Mouse (Mus musculus) left cerebral cortex, adult 9 months (tissue): ENCODE data around the gene Dppa5a.
"Not testable (repeated sequence)": the region's sequence is repeated elsewhere in the genome, so short reads cannot be mapped to it uniquely, and the experiment has no call there.

Experiments
- DNase-seq, 2 experiments: peaks; one replicate each; pipeline ENCODE4 v3.0.0; 2022; ENCODE audit warnings: low spot score in 2 of 2

Gene Dppa5a

DNA sequence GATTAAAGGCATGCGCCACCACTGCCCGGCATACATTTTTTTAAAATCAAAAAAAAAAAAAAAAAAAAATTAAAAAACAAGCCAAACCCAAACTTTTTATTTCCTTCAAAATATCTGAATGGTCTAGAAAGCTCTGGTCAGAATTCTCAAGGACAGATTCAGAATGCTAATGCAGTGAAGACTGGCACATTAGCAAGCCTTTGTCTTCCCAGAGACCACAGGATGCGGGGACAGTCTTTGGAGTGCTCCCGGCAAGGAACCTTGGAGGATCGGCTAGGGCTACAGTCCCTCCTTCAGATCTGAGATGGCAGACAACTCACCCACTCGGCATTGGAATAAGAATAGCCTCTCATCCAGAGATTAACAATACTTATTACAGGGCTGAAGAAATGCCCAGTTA is 3.3 kb downstream of the Dppa5a start:
- DNase-seq, result no peak

DNA sequence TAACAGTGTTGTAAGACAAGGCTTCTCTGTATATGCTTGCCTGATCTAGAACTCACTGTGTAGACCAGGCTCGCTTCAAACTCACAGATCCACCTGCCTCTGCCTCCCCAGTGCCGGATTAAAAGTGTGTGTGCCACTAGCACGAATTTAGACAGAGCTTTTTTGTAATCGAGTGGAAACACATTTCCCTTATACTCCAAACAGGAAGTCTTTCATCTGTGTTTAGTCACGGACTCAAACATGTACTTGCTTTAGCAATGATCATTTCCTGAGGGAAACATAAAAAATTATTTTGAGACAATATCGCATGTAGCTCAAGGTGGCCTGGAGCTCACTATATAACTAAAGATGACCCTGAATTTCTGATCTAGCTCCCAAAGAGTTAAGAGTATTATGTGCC is 4.6 kb downstream of the Dppa5a start:
- DNase-seq, result no peak

DNA sequence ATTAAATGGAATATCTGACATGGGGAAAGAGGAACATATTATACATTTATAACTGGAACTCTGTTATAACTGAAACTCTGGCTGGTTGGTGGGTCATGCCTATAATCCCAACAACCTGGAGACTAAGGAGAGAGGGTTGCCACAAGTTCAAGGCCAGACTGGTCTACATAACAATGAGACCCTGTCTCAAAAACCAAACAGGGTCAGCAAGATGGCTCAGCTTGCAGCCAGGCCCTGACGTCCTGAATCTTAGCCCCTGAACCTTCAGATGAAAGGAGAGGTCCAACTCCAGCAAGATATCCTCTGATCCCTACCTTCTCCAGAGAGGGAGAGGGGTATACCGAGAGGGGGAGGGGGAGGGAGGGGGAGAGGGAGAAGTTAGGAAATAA is 7.5 kb downstream of the Dppa5a start:
- no peak for DNase-seq

DNA sequence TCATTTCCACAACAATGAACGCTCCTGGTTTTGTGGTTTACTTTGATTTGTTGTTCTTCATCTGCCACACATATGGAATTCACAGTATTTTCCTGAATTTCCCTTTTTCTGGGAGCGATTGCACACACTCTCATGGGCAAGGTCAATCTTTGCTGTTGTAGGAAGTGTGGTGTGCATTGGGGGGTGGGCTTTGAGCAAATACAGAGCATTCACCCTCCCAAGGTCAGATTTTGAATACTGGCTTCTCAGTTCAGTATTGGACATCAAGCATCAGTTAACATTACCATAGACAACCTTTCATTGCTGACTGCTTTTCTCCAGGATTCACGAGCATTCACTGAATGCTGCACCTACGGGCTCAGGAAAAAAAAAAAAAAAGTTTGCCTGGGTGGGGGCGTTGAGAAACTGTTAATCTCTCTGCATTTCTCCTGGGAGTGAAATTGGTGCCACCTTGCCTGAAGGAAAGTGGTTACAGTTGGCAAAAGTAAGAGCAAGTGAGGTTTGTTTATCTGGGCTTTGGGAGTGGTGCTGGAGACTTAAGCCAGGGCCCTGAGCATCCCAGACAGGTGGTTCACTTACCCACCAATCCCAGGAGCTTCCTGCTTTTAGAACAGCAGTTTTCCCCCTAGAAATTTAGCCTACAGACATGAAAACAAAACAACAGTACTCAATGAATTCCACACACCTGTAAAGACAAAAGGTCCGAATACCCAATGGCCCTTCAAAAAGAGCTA is 8.1 kb downstream of the Dppa5a start:
- no peak for DNase-seq

DNA sequence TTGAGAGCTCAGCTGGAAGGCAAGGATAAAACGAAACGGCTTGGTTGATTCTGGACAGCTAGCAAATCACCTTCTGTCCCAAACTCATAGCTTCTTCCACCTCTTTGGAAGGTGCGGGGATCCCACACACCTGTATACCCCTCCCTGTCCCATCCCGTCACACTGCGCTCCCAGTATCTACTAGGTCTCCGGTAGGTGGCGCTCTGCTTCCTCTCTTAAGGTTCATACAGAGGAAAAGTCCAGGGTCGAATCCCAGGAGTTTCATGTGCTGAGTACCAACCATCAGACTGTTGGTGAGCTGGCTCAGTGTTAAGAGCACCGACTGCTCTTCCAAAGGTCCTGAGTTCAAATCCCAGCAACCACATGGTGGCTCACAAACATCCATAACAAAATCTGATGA is 9.9 kb downstream of the Dppa5a start:
- DNase-seq, result peak in 1 of 2 experiments; percentile 20

DNA sequence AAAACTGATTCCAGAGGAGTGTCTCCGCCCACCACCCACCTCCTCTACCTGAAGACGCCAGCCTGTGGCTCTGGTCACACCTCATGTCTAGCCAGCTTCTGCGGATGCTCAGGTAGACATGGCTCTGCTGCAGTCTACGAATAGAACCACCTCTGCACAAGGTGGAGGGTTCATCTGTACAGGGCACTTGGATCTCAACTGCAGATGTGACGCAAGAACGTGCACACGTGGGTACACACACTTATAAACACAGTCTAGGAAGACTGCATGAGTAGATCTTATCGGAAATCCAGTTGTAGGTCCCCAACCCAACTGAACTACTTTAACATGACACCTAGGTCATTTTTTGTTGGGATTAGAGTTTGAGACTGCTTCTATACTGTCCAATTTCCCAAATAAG is 12.4 kb downstream of the Dppa5a start, which contains the start of gene Gsta2:
Gene Gsta2, minus strand, starts transcription at position 178 of the 400 bp plus-strand sequence.
- DNase-seq, result no peak

DNA sequence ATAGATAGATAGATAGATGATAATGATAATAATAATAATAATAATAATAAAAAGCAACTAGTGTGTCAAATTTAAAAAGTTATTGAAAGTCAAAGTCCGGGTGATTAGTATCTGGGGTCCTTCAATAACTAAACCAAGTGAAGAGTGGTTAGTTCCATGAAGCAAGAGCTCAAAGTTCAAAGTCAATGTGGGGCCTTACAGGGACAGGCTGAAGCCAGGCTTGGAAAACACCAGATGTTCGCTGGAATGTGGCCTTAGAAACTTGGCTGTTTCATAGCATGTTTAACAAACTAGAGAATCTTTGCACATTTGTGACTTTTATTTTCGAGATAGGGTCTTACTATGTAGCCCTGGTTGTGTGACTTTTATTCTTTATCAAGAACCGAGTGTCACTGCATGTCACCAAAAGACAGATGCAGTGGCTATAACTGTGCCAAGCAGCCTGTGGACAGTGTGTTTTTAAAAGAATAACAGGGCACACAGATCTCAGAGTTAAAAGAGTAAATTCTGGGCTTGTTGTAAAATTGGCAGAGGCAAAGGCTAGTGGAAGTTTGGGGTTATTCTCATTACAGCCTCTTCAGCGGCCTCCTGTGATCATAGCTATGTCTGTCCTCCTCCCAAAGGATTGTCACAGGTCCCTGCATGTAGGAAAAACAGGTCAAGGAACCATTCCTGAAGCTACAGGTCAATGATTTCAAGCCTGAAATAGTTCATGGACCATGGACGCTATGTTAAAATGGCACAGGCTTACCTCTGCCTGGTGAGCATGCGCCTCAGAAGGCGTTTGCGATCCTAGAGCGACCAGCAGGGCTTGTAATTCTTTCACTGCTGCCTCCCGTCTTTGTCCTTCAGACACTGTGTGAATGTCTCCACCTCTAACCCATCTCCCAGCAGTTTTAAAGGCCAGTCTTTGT is 13.1 kb downstream of the Dppa5a start:
- no peak for DNase-seq

DNA sequence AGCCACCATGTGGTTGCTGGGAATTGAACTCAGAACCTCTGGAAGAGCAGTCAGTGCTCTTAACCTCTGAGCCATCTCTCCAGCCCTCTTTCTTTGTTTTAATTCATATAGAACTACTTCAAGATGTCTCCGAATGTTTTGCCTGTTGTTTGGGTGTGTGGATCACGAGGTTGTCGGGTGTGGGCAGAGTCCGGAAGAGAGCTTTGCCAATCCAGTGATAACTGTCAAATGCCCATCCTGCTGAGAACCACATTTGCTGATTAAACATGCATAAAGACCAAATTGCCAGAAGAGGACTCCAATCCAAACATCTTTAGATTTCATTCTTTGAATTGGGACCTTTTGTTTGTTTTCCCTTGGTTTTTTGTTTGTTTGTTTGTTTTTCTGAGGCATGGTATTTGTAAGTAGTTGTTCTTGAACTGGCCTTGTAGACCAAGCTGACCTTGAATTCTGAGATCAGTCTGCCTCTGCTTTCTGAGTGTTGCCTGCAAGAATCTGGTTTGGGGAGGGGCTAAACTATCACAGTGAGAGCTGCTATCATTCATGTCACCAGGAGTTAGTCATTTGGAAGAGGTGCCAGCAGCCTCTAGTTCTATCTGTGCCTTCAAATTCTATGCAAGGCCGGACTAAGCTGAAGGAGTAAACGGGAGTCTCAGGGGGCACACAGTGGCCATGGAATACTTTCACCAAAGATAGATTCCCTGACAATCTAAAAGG is 16.3 kb downstream of the Dppa5a start:
- no peak for DNase-seq

DNA sequence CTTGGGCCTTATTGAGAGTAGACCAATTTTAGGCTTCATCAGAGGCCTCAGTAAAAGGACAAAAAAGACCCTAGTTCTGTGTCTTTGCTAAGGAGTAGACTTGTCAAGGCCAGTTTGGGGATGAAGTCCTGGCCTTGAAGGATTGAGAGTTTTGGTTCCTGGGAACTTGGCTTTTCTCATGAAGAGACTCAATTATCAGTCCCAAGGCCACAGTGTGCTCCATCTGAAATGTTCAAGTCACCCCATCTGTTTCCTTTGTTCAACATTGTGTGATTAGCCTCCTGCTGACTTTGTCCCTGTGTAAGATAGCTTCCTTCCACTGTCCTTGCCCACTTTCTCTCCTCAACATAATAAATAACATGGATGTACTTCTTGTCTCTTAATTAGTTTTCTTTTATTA is 18.0 kb downstream of the Dppa5a start:
- not testable (repeated sequence) for DNase-seq

DNA sequence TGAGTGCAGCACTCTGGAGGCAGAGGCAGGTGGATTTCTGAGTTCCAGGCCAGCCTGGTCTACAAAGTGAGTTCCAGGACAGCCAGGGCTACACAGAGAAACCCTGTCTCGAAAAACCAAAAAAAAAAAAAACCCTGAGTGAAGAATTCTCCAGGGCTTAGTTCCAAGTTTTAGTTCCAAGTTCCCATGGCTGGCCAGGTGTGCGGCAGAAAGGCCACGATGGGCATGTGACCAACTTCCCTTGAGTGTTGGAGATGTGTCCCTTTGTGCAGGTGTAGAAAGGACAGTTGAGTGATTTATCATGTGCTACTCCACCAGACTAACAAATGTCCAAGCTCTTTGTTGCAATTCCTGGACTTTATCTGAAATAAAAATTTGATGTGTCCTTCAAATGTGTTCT is 18.8 kb downstream of the Dppa5a start:
- DNase-seq, result not testable (repeated sequence)

DNA sequence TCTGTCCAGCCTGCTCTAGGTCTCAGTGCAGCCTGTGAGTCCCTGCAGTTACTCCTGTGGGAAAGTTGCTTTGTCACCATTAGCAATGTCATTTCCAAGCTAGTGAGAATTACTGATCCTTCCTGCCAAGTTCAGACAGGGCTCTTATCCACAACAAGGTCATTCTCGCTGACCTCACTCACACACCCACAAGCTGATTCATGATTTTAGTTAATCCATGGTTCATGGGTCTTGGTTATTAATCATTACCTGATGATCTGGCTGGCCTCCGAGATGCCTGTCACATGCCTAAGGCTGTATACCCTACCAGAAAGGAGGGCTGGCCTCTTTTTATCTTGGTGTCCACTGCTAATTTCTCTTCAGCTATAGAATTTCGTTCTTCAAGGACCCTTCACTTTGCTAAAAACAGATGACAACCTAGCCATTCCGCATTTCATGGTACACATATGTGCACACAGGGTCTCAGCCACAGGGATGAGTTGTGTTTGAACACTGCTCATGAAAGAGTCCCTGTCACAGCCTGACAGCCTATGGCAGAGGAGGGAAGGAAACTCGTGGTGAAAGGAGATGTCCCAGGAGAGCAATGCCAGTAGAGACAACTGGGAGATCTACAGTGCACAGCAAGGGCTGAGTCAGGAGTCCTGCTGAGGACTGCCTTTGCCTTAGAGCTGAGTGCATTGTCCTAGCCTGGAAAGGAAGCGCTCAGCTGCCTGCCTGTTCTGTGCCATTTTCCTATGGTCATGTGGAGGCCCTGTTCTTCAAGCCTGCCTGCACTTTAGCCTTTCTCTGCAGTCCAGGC is 19.6 kb downstream of the Dppa5a start:
- not testable (repeated sequence) for DNase-seq

DNA sequence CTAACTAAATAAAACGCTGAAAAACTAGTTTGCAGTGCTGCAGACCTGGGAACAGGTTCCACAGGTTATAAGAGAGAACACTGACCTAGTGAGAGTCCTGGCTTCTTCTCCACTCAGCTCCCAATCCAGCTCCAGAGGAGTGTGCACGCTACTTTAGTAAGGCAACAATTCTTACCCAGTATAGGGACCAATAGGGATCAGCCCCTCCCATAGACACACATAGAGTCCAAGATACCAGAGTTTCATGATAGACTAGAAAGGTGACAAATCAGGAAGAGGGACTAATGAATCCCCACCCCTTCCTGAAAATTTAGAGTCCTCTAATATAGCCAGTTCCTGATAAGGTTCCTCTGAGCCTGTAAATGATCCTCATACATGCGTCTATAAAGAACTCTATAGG is 21.0 kb downstream of the Dppa5a start:
- no peak for DNase-seq

DNA sequence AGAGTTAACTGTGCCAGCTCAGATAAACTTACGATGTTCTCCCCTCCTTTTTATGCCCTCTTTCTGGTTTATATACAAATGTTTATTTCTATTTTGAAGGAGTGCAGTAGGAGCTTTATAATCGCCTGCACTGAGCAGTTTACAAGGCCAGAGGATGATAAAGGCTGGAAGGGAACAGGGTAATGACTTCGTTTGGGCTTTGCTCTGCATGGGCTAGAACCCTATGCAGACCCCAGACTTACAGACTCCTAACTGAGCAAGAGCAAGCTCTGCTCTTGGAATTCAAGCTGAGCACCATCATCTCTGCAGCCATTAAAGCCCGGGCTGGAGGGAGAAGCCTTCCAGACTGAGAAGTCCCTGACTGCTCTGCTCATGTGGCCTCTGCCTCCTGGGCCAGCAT is 22.7 kb downstream of the Dppa5a start:
- not testable (repeated sequence) for DNase-seq

DNA sequence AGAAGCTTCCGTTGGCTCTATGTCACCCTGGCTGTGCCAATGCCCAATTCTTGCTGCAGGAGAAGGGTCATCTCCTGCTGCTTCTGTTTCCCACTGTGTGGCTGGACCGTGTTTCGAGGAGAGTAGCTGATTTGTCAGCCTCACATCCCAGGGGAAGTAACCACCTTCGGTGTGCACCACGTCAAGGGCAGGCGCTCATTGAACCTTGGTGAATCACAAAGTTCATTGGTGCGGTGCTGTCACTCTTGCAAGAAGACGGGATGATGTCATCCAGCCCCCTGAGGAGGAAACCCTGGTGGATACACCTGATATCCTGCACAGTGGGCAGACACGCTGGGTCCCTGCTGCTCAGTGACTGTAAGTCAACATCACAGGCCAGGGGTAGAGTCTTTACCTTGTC is 24.9 kb downstream of the Dppa5a start:
- DNase-seq, result not testable (repeated sequence)

DNA sequence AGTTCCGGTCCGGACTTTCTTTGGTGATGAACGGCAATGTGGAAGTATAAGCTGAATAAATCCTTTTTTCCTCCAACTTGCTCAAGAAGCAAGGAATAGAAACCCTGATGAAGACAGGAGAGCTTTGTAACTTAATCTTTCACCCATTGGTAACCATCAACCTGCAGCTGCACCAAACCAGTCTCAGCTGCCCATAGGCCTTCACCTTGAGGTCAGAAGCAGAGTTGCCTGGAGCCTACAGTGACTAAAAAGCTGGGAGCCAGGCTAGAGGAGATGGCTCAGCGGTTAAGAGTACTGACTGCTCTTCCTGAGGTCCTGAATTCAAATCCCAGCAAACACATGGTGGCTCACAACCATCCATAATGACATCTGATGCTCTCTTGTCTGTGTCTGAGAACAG is 25.5 kb downstream of the Dppa5a start:
- DNase-seq, result not testable (repeated sequence)

DNA sequence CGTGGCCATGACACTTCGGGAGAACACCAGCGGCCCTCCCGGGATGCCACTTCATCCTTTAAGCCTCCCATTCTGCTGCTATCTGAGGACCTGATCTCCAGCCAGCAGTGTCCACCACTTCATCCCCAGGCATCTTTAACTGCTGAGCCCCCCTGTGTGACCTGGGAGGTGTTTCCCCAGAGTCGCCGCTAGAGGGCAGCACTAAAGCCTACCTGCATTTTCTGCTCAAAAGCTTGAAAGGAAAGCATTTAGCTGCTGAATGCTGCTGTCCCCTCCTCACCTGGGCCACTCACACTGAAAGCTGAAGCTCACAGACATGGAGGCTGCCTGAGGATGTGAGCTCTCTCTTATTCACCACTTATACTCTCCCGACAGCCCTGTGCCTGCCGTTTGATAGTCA is 27.7 kb downstream of the Dppa5a start:
- peak in 1 of 2 experiments; percentile 1 for DNase-seq

DNA sequence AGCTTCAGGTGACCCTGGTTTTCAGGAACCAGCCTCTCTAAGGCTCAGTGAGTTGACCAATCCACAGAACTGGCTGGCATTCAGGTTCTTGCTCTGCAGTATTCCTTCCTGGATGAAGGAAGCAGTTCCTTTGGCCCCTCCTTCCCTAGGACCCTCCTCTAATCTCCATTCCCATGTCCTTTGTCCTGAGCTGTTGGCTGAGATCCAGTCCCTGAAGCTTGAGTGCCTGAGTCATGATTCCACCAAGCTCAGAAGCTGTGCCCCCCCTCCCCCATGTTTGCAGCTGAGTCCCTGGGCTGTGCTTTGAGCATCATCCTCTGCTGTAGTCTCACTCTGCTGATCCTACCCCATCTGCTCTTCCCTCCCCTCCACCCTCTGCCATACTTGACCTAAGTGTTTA is 30.9 kb downstream of the Dppa5a start:
- not testable (repeated sequence) for DNase-seq

DNA sequence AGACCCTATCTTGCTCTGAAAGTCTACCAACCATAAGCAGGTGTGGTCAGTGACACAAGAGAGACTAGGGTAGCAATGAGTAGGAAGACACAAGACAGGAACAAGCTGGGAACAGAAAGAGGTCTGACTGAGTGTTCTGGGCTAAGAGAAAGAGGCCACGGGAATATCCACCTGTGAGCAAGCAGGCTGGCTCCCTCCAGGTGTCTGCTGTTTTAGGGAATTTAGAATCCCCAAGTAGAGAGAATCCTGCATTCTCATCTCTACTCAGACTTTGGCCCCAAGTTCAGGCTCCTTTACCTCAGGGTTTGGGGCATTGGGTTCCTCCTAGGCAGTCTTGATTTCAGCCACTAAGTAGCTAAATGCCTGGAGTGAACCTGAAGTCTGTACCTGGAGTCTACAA is 40.7 kb downstream of the Dppa5a start, which contains the start of gene Omt2b:
Gene Omt2b, plus strand, starts transcription at position 301 of the 400 bp plus-strand sequence.
- not testable (repeated sequence) for DNase-seq

DNA sequence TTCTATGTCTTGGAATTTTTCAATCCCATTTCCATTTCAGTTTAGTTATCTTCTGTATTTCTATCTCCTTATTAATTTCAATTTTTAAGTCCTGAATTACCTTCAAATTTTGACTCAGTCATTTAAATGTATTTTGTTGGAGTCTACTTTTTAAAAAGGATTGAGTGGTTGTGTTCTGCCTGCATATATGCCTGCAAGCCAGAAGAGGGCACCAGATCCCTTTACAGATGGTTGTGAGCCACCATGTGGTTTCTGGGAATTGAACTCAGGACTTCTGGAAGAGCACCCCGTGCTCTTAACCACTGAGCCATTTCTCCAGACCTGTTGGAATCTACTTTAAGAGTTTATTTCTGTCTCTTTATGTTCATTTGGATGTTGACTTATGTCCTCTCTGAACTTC is 48.5 kb downstream of the Dppa5a start:
- DNase-seq, result no peak
